Mouse (Mus musculus): ENCODE measurements at regions not wholly inside any gene's neighbourhood (a gene's known extent, or its start where the extent isn't known, plus 50 kb on each side); places are given as distances from the start of the nearest gene placed in this dataset.

GRCm38 (mm10) chr7:69998756-69999155 lies 367.8 kb downstream of the Nr2f2 start:
- TF ChIP-seq POLR2A (IDR thresholded peaks at IDR 0.05; ENCODE audit: borderline replicate concordance, control insufficient read depth, low read depth, low read length) = no peak
- TF ChIP-seq CTCF (IDR thresholded peaks at IDR 0.05; ENCODE audit: control insufficient read depth, insufficient read depth, low read length) = no peak
- no peak overlapping the region for H3K27ac ChIP-seq (ENCODE audit: control insufficient read depth, insufficient read depth, low read depth, low read length, poor library complexity)
- no peaks in the 10 kb centered on the region for H3K4me1 ChIP-seq (ENCODE audit: control insufficient read depth, insufficient read depth, low read length)
- WGBS = 62% methylated on average over 1 of the region's 1 CpGs
- H3K4me3 ChIP-seq (replicated peaks; ENCODE audit: control insufficient read depth, low read depth, low read length) = no peak overlapping the region

DNA sequence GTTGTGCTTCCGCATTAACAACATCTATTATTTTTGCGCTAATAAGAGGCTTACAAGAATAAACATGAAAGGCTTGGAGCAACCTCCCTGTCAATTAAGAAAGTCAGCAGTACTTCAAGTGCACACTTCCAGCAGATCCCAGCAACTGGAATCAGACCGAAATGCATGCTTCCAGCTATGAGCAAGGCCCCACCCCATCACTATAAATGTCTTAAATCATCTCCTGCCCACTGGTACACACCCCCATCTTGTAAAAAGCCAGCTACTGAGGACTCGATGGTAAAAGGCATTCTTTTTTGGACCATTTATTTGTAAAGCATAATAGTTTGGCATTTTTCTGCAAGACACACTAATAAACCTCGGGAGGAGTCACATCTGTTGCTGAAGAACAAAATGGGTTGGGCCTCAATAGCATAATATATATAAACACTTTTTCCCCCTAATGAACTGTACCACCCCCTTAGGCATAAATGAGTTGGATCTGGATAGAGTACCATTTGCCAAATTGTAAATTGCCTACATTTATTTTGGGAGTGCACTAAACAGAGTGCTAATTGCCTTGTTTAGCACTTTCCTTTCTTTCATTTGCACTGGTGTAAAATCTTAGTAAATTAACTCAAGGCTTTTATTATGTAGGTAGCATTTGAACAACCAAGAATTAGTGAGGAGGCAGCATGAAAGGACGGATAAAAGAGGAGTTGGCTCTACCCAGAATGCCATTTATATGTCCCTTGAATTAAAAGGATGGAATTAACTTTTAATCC lies 371.8 kb downstream of the Nr2f2 start:
- WGBS = 65% methylated on average over 6 of the region's 6 CpGs
- no peak for TF ChIP-seq POLR2A (IDR thresholded peaks at IDR 0.05; ENCODE audit: borderline replicate concordance, control insufficient read depth, low read depth, low read length)
- TF ChIP-seq CTCF (IDR thresholded peaks at IDR 0.05; ENCODE audit: control insufficient read depth, insufficient read depth, low read length) = no peak
- no peak overlapping the region for H3K4me3 ChIP-seq (replicated peaks; ENCODE audit: control insufficient read depth, low read depth, low read length)
- no peak overlapping the region for H3K27ac ChIP-seq (ENCODE audit: control insufficient read depth, insufficient read depth, low read depth, low read length, poor library complexity)
- H3K4me1 ChIP-seq (ENCODE audit: control insufficient read depth, insufficient read depth, low read length) = no peaks in the 10 kb centered on the region

GRCm38 (mm10) chr7:69992383-69993327 lies 373.9 kb downstream of the Nr2f2 start:
- no peak for TF ChIP-seq POLR2A (IDR thresholded peaks at IDR 0.05; ENCODE audit: borderline replicate concordance, control insufficient read depth, low read depth, low read length)
- no peak for TF ChIP-seq CTCF (IDR thresholded peaks at IDR 0.05; ENCODE audit: control insufficient read depth, insufficient read depth, low read length)
- WGBS = 13% methylated on average over 21 of the region's 21 CpGs

DNA sequence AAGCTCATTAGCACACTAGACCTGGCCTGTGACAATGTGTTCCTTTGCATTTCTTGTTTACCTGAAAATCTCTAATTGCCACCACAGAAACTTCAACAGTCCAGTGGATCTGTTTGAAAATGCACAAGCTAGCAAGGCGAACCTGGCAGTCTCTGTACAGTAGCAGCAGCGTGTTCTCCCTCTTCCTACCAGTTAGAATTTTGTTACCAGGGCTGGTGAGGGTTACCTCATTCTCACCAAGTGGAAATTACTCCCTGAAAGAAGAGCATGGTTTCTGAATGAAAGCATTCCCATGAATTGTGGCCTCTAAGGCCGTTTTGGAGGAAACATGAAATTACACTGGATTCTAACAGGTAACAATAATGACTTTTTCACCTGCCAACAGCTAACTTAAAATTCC lies 374.6 kb downstream of the Nr2f2 start:
- H3K4me1 ChIP-seq (ENCODE audit: control insufficient read depth, insufficient read depth, low read length) = no peaks in the 10 kb centered on the region
- no peak overlapping the region for H3K27ac ChIP-seq (ENCODE audit: control insufficient read depth, insufficient read depth, low read depth, low read length, poor library complexity)
- TF ChIP-seq CTCF (IDR thresholded peaks at IDR 0.05; ENCODE audit: control insufficient read depth, insufficient read depth, low read length) (no peak), POLR2A (IDR thresholded peaks at IDR 0.05; ENCODE audit: borderline replicate concordance, control insufficient read depth, low read depth, low read length) (no peak)
- no peak overlapping the region for H3K4me3 ChIP-seq (replicated peaks; ENCODE audit: control insufficient read depth, low read depth, low read length)
- 33% methylated on average over 3 of the region's 3 CpGs for WGBS

More at GRCm38 (mm10) chr7:69992383-69993327, 373.9 kb downstream of the Nr2f2 start:
- H3K4me3 ChIP-seq (replicated peaks; ENCODE audit: control insufficient read depth, low read depth, low read length) = no peak overlapping the region
- H3K27ac ChIP-seq (ENCODE audit: control insufficient read depth, insufficient read depth, low read depth, low read length, poor library complexity) = no peak overlapping the region
- H3K4me1 ChIP-seq (ENCODE audit: control insufficient read depth, insufficient read depth, low read length) = no peaks in the 10 kb centered on the region

- WGBS = 35% methylated on average over 5 of the region's 5 CpGs
- Histone ChIP-seq H3K4me3 (replicated peaks; ENCODE audit: control insufficient read depth, low read depth, low read length) (no peak overlapping the region), H3K4me1 (ENCODE audit: control insufficient read depth, insufficient read depth, low read length) (no peaks in the 10 kb centered on the region), H3K27ac (ENCODE audit: control insufficient read depth, insufficient read depth, low read depth, low read length, poor library complexity) (no peak overlapping the region)
- TF ChIP-seq POLR2A (IDR thresholded peaks at IDR 0.05; ENCODE audit: borderline replicate concordance, control insufficient read depth, low read depth, low read length) = no peak
- TF ChIP-seq CTCF (IDR thresholded peaks at IDR 0.05; ENCODE audit: control insufficient read depth, insufficient read depth, low read length) = no peak
Measured at GRCm38 (mm10) chr7:69988704-69989103, 377.8 kb downstream of the Nr2f2 start.

DNA sequence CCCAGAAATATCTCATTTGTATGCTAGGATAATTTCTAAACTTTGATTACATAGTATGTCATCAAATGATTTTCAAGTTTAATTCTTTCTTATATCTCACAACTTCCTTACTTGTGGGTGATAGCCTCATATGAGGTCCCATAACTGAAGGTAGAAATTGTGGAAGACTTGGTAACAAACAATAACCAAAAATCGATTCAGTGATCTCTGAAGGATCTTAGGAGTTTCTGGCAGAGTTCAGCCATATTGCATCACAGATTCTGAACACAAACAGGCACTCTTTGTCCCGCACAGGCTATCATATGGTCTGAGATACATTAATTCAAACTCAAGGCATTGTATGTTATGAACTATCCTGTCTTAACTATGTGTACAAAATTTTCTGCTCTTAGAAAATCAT lies 385.2 kb downstream of the Nr2f2 start:
- no peak for TF ChIP-seq POLR2A (IDR thresholded peaks at IDR 0.05; ENCODE audit: borderline replicate concordance, control insufficient read depth, low read depth, low read length)
- TF ChIP-seq CTCF (IDR thresholded peaks at IDR 0.05; ENCODE audit: control insufficient read depth, insufficient read depth, low read length) = no peak
- no peak overlapping the region for H3K4me3 ChIP-seq (replicated peaks; ENCODE audit: control insufficient read depth, low read depth, low read length)
- no peaks in the 10 kb centered on the region for H3K4me1 ChIP-seq (ENCODE audit: control insufficient read depth, insufficient read depth, low read length)

GRCm38 (mm10) chr7:69976369-69976768 lies 390.2 kb downstream of the Nr2f2 start:
- WGBS = 85% methylated on average over 3 of the region's 3 CpGs

More for the DNA sequence above, 385.2 kb downstream of the Nr2f2 start:
- WGBS = 52% methylated on average over 2 of the region's 2 CpGs
- H3K27ac ChIP-seq (ENCODE audit: control insufficient read depth, insufficient read depth, low read depth, low read length, poor library complexity) = no peak overlapping the region

DNA sequence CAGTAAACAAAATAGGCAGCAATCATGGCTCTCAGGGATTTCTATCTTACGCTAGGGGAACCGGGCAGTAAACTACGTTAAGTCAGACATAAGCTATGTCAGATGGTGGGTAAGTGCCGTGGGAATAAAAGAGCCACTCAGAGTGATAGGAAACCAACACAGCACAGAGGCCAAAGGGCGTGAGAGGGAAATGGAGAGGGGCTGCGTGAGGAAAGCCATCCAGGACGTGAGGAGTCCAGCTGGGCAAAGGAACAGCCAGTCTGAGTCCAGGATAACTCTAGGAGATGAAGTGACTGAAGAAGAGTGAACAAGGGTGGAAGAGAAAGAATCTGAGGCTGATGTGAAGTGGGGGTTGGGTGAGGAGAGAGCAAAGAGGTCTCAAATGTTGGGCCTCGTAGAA lies 402.5 kb downstream of the Nr2f2 start:
- Histone ChIP-seq H3K4me3 (replicated peaks; ENCODE audit: control insufficient read depth, low read depth, low read length) (no peak overlapping the region), H3K4me1 (ENCODE audit: control insufficient read depth, insufficient read depth, low read length) (no peaks in the 10 kb centered on the region), H3K27ac (ENCODE audit: control insufficient read depth, insufficient read depth, low read depth, low read length, poor library complexity) (no peak overlapping the region)
- WGBS = 71% methylated on average over 8 of the region's 8 CpGs
- TF ChIP-seq POLR2A (IDR thresholded peaks at IDR 0.05; ENCODE audit: borderline replicate concordance, control insufficient read depth, low read depth, low read length) (no peak), CTCF (IDR thresholded peaks at IDR 0.05; ENCODE audit: control insufficient read depth, insufficient read depth, low read length) (no peak)

More at GRCm38 (mm10) chr7:69976369-69976768, 390.2 kb downstream of the Nr2f2 start:
- Histone ChIP-seq H3K27ac (ENCODE audit: control insufficient read depth, insufficient read depth, low read depth, low read length, poor library complexity) (no peak overlapping the region), H3K4me3 (replicated peaks; ENCODE audit: control insufficient read depth, low read depth, low read length) (no peak overlapping the region), H3K4me1 (ENCODE audit: control insufficient read depth, insufficient read depth, low read length) (no peaks in the 10 kb centered on the region)
- TF ChIP-seq CTCF (IDR thresholded peaks at IDR 0.05; ENCODE audit: control insufficient read depth, insufficient read depth, low read length) (no peak), POLR2A (IDR thresholded peaks at IDR 0.05; ENCODE audit: borderline replicate concordance, control insufficient read depth, low read depth, low read length) (no peak)

Measured in bone marrow, adult 2 months (tissue).